Mouse (Mus musculus) cerebellum, adult 11 months (tissue): ENCODE results near the gene Cct3.
"Not testable (repeated sequence)": the region's sequence is repeated elsewhere in the genome, so short reads cannot be mapped to it uniquely, and the experiment has no call there.

ENCODE experiments used
- DNase-seq: peaks from one replicate; pipeline ENCODE4 v3.0.0; 2022

Gene Cct3

GRCm38 (mm10) chr3:88363700-88364099, 66.8 kb downstream of the Cct3 start:
- DNase-seq, result peak; percentile 30

GRCm38 (mm10) chr3:88364337-88364736, 67.4 kb downstream of the Cct3 start, which contains the start of gene Paqr6:
TSS of gene Paqr6 (plus strand) at chr3:88364584.
- DNase-seq, result no peak

GRCm38 (mm10) chr3:88365705-88366361, 68.9 kb downstream of the Cct3 start:
- no peak for DNase-seq

- DNase-seq, result not testable (repeated sequence)
Observed at GRCm38 (mm10) chr3:88366830-88367428, 70.0 kb downstream of the Cct3 start.

- not testable (repeated sequence) for DNase-seq
Observed at GRCm38 (mm10) chr3:88367517-88367916, 70.6 kb downstream of the Cct3 start.

GRCm38 (mm10) chr3:88368511-88368910, 71.6 kb downstream of the Cct3 start:
- DNase-seq, result not testable (repeated sequence)
